Comparison of ENCODE assay signal across 21 mouse cellular contexts in genomic region chr10:12702140-12702539, GRCm38 (mm10).
DNase-seq lines count a peak whose midpoint lies in the region; ATAC-seq and TF ChIP-seq lines count a peak whose summit lies in the region.
"Had no signal": no experiment of that assay in that cellular context is flagged by ENCODE, and none has a peak within 500 bp of the region (broad histone marks: within the 10 kb centered on the region; RNA-seq: fewer than 3 reads in every experiment).

No protein-coding gene starts in this region.

- H3K9me3 ChIP-seq in heart, embryonic 13.5 days, result no peaks in the 10 kb centered on the region
- no peaks in the 10 kb centered on the region for H3K9me3 ChIP-seq in kidney, postnatal 0 days (replicated peaks; ENCODE audit: low read length)
- H3K9me3 ChIP-seq: intestine, embryonic 15.5 days; midbrain, embryonic 12.5 days; neural tube, embryonic 13.5 days had no signal

- peaks cover 36% of the 10 kb centered on the region for H3K36me3 ChIP-seq in heart, embryonic 13.5 days
- no peaks in the 10 kb centered on the region for H3K36me3 ChIP-seq in kidney, postnatal 0 days (ENCODE audit: insufficient read depth, low read length)
- H3K36me3 ChIP-seq: intestine, embryonic 15.5 days; midbrain, embryonic 12.5 days; neural tube, embryonic 13.5 days had no signal

- H3K9ac ChIP-seq in heart, embryonic 13.5 days, result peak overlapping the region; percentile 3; the same call in 1 of the 2 replicates
- no peak overlapping the region for H3K9ac ChIP-seq in kidney, postnatal 0 days (ENCODE audit: low read depth, low read length)
- H3K9ac ChIP-seq: hindbrain, embryonic 14.5 days; intestine, embryonic 15.5 days; liver, embryonic 14.5 days; midbrain, embryonic 12.5 days; neural tube, embryonic 13.5 days had no signal

- WGBS in heart, embryonic 13.5 days, result 73% methylated on average over 4 of the region's 4 CpGs
- 39% methylated on average over 4 of the region's 4 CpGs for WGBS in kidney, postnatal 0 days

- peaks cover 48% of the 10 kb centered on the region for H3K4me1 ChIP-seq in heart, embryonic 13.5 days
- H3K4me1 ChIP-seq in kidney, postnatal 0 days (replicated peaks; ENCODE audit: insufficient read depth, low read length), result no peaks in the 10 kb centered on the region
- peaks cover 15% of the 10 kb centered on the region for H3K4me1 ChIP-seq in embryonic fibroblast, embryonic 13.5 days (ENCODE audit: control insufficient read depth, insufficient read depth, low read length)
- H3K4me1 ChIP-seq: intestine, embryonic 15.5 days; midbrain, embryonic 12.5 days; neural tube, embryonic 13.5 days had no signal

- no peak for DNase-seq in heart, postnatal 14 days
- no peak for DNase-seq in kidney, postnatal 0 days (ENCODE audit: low spot score)
- DNase-seq in kidney, adult 8-10 months, result no peak
- peak; percentile 41 for DNase-seq in embryo, embryonic 10.5 days (ENCODE audit: low spot score)
- no peak for DNase-seq in testis, postnatal 14 days (ENCODE audit: low spot score)
- DNase-seq: cerebellum, adult 9-10 months; layer of hippocampus, postnatal 36 days; right cerebral cortex, adult 18-20 months; thymus, postnatal 36 days had no signal

- no peak overlapping the region for H3K4me3 ChIP-seq in heart, embryonic 13.5 days
- H3K4me3 ChIP-seq in kidney, postnatal 0 days (replicated peaks; ENCODE audit: low read depth, low read length), result no peak overlapping the region
- no peak overlapping the region for H3K4me3 ChIP-seq in embryonic fibroblast, embryonic 13.5 days (ENCODE audit: insufficient read depth, low read length)
- H3K4me3 ChIP-seq: intestine, embryonic 15.5 days; layer of hippocampus, adult 2 months; midbrain, embryonic 12.5 days; neural tube, embryonic 13.5 days had no signal

- ATAC-seq in heart, embryonic 13.5 days (ENCODE audit: extremely low read depth, insufficient number of reproducible peaks, low FRiP score, low TSS enrichment), result no peak
- ATAC-seq in kidney, postnatal 0 days (replicated peaks; ENCODE audit: low FRiP score, low read depth), result peak; percentile 68
- no peak for ATAC-seq in CD4-positive, CD25-positive, alpha-beta regulatory T cell, adult 4 months
- ATAC-seq: activated CD4-positive, CD25-positive, alpha-beta regulatory T cell, adult 4 months; forebrain, embryonic 16.5 days; intestine, embryonic 15.5 days; lung, postnatal 0 days had no signal

- TF ChIP-seq POLR2A in embryonic fibroblast, embryonic 13.5 days (IDR thresholded peaks at IDR 0.05; ENCODE audit: low read depth, low read length), result no peak

- intact Hi-C loops in heart, postnatal 14 days (cut with DNase I), result no loop called here

- H3K27ac ChIP-seq in heart, embryonic 13.5 days (replicated peaks), result peak overlapping the region; percentile 29; the same call in 1 of the 2 replicates
- 0 out of 2 replicates have a peak overlapping the region, but pooled peaks have one; percentile 31 for H3K27ac ChIP-seq in kidney, postnatal 0 days
- H3K27ac ChIP-seq in embryonic fibroblast, embryonic 13.5 days (ENCODE audit: insufficient read depth, low read length), result 0 out of 2 replicates have a peak overlapping the region, but pooled peaks have one; percentile 16
- H3K27ac ChIP-seq: hindbrain, embryonic 14.5 days; intestine, embryonic 15.5 days; layer of hippocampus, adult 2 months; liver, embryonic 14.5 days; midbrain, embryonic 12.5 days; neural tube, embryonic 13.5 days had no signal

- H3K27me3 ChIP-seq in heart, embryonic 13.5 days (replicated peaks), result no peaks in the 10 kb centered on the region
- H3K27me3 ChIP-seq in kidney, postnatal 0 days (ENCODE audit: insufficient read depth, low read length), result no peaks in the 10 kb centered on the region
- H3K27me3 ChIP-seq: intestine, embryonic 15.5 days; midbrain, embryonic 12.5 days; neural tube, embryonic 13.5 days had no signal

- no peak for TF ChIP-seq CTCF in kidney, postnatal 0 days (IDR thresholded peaks at IDR 0.05; ENCODE audit: low read depth)
- TF ChIP-seq CTCF in embryonic fibroblast, embryonic 13.5 days (IDR thresholded peaks at IDR 0.05; ENCODE audit: borderline replicate concordance, insufficient read depth, low read length), result no peak

- H3K4me2 ChIP-seq in heart, embryonic 13.5 days, result no peak overlapping the region
- no peak overlapping the region for H3K4me2 ChIP-seq in kidney, postnatal 0 days (ENCODE audit: low read length)
- H3K4me2 ChIP-seq: hindbrain, embryonic 14.5 days; intestine, embryonic 15.5 days; midbrain, embryonic 12.5 days; neural tube, embryonic 13.5 days had no signal
